Mouse (Mus musculus) kidney, adult 2 months (tissue): ENCODE measurements at regions not wholly inside any gene's neighbourhood (a gene's known extent, or its start where the extent isn't known, plus 50 kb on each side); places are given as distances from the start of the nearest gene placed in this dataset.

Experiments used
- CTCF ChIP-seq: fragments of 200-500 bp; conservative IDR thresholded peaks from 2 replicates; pipeline ENCODE4 v1.5.1; 2011; ENCODE audit warnings: low read depth, mild to moderate bottlenecking, control low read depth, low read length, moderate library complexity, mixed read lengths; ENCODE audit not compliant: insufficient read depth, insufficient read length
- POLR2A ChIP-seq: fragments of 200-500 bp; IDR thresholded peaks from one replicate; pipeline ENCODE4 v1.6.1; 2011; ENCODE audit warnings: low read depth, low read length, control low read depth

DNA sequence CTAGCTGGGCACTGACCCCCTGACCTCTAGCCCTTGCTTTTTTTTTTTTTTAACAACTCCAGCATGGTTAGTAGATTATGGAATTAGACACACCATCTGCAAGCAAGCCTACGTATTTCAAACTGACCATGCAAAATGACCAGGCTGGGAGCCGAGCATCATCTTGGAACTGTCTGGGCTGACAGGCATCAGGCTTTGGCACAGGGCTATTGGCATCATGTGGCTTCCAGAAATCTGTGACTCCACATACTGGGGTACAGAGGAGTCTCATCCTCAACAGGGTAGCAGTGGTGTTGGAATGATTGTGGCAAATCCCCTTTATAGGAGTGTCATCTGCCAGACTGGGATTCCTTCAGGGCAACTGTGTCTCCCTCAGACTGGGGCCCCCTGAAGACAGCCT lies 152.7 kb upstream of the Mocs1 start:
- TF ChIP-seq POLR2A (no peak), CTCF (no peak)
